Mouse (Mus musculus) c-Kit-positive CD71-positive TER-119-positive erythroid progenitor cells, embryonic 14.5 days (primary cell): ENCODE data around the gene Stard13.

ENCODE experiments used
- DNase-seq: peaks from one replicate; pipeline ENCODE4 v3.0.0-alpha.2; 2013; ENCODE audit warnings: low spot score

Stard13 gene

GRCm38 (mm10) chr5:151059352-151059751 is 174.3 kb downstream of the Stard13 start:
- DNase-seq, result no peak

GRCm38 (mm10) chr5:151057716-151058115 is 175.9 kb downstream of the Stard13 start:
- no peak for DNase-seq

- DNase-seq, result no peak
Measured at GRCm38 (mm10) chr5:151056920-151057294, 176.7 kb downstream of the Stard13 start.

GRCm38 (mm10) chr5:151056255-151056919 is 177.2 kb downstream of the Stard13 start:
- no peak for DNase-seq

- no peak for DNase-seq
Measured at GRCm38 (mm10) chr5:151055426-151056090, 178.1 kb downstream of the Stard13 start.

- no peak for DNase-seq
Measured at GRCm38 (mm10) chr5:151054743-151055114, 178.9 kb downstream of the Stard13 start.

GRCm38 (mm10) chr5:151054100-151054742 is 179.4 kb downstream of the Stard13 start:
- no peak for DNase-seq

- no peak for DNase-seq
Measured at GRCm38 (mm10) chr5:151053190-151053589, 180.4 kb downstream of the Stard13 start.

GRCm38 (mm10) chr5:151052331-151052730 is 181.3 kb downstream of the Stard13 start:
- DNase-seq, result no peak

- DNase-seq, result no peak
Measured at GRCm38 (mm10) chr5:151047488-151047887, 186.1 kb downstream of the Stard13 start.

- no peak for DNase-seq
Measured at GRCm38 (mm10) chr5:151046917-151047316, 186.7 kb downstream of the Stard13 start.

- DNase-seq, result no peak
Measured at GRCm38 (mm10) chr5:151046131-151046530, 187.5 kb downstream of the Stard13 start.

- DNase-seq, result no peak
Measured at GRCm38 (mm10) chr5:151042911-151043310, 190.7 kb downstream of the Stard13 start.

- no peak for DNase-seq
Measured at GRCm38 (mm10) chr5:151037871-151038270, 195.8 kb downstream of the Stard13 start.

GRCm38 (mm10) chr5:151034715-151035512 is 198.7 kb downstream of the Stard13 start:
- no peak for DNase-seq

GRCm38 (mm10) chr5:151028906-151029305 is 204.7 kb downstream of the Stard13 start:
- no peak for DNase-seq

GRCm38 (mm10) chr5:151027171-151027570 is 206.5 kb downstream of the Stard13 start:
- no peak for DNase-seq

- DNase-seq, result no peak
Measured at GRCm38 (mm10) chr5:151026069-151026468, 207.6 kb downstream of the Stard13 start.

- no peak for DNase-seq
Measured at GRCm38 (mm10) chr5:151024483-151024882, 209.2 kb downstream of the Stard13 start.

- no peak for DNase-seq
Measured at GRCm38 (mm10) chr5:151023461-151023860, 210.2 kb downstream of the Stard13 start.

GRCm38 (mm10) chr5:151022939-151023338 is 210.7 kb downstream of the Stard13 start:
- DNase-seq, result no peak

GRCm38 (mm10) chr5:151022026-151022425 is 211.6 kb downstream of the Stard13 start:
- no peak for DNase-seq
